Comparison of ENCODE assay signal across 7 mouse cellular contexts in the genomic region with DNA sequence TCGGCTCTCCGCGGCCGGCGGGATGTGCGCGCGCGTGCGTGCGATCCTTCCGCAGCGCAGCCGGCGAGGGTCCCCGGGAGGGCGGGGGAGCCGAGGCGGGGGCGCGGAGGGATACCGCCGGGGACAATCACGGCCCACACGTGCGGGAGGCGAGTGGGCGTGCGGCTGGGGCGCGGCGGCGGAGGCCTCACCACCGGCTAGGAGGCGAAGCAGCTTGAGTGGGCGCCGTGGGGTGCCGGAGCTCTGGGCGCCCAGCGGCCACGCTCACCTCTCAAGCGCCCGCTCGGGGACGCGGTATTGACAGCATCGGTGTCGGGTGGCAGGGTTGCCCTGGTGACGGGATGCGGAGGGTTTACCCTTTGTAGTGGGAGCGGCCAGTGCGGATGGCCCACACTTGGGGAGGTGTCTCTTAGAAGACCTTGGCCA. TPM values are rescaled to one million over a fixed set of nuclear protein-coding genes. Genes with fewer than 3 reads are reported as not detected.
A peak's percentile ranks its signal among the peaks of the same experiment; 100 is the strongest.
DNase-seq lines count a peak whose midpoint lies in the region; ATAC-seq and TF ChIP-seq lines count a peak whose summit lies in the region.

A gene (minus strand): TSS at position 320 of the 426 bp plus-strand sequence.

- H3K27ac ChIP-seq in intestine, postnatal 0 days (ENCODE audit: low read depth, low read length): peak within 1 kb of the TSS; percentile 62
- peak within 1 kb of the TSS; percentile 75 for H3K27ac ChIP-seq in limb, embryonic 11.5 days (replicated peaks; ENCODE audit: low read depth, low read length)
- peak within 1 kb of the TSS; percentile 100 for H3K27ac ChIP-seq in midbrain, embryonic 13.5 days

- peak; percentile 53 for DNase-seq in adrenal gland, adult 8-10 months
- peak; percentile 76 for DNase-seq in embryo, embryonic 11.5 days (ENCODE audit: low read depth, low spot score)
- DNase-seq in limb, embryonic 11.5 days (ENCODE audit: low spot score): peak; percentile 87
- peak; percentile 12 to 58 for DNase-seq in spleen, postnatal 10 days (ENCODE audit: low spot score in 2 of 2)

- WGBS in intestine, postnatal 0 days: under 1% methylated on average over 47 of the region's 52 CpGs
- WGBS in limb, embryonic 11.5 days: under 1% methylated on average over 39 of the region's 52 CpGs
- whole genome bisulfite sequencing in midbrain, embryonic 13.5 days: under 1% methylated on average over 40 of the region's 52 CpGs

- TF ChIP-seq CTCF in intestine, postnatal 0 days (IDR thresholded peaks at IDR 0.05; ENCODE audit: low read depth): no peak

- peak; percentile 54 for ATAC-seq in granulocyte monocyte progenitor cell, adult 5-6 weeks (replicated peaks; ENCODE audit: poor library complexity, severe bottlenecking)
- peak; percentile 66 for ATAC-seq in intestine, postnatal 0 days
- ATAC-seq in limb, embryonic 11.5 days (ENCODE audit: insufficient number of reproducible peaks, low FRiP score, low TSS enrichment, low read depth): peak; percentile 79
- ATAC-seq in midbrain, embryonic 13.5 days: peak; percentile 89

- peak within 1 kb of the TSS; percentile 95 for H3K4me3 ChIP-seq in intestine, postnatal 0 days (ENCODE audit: low read depth, low read length)
- peak within 1 kb of the TSS; percentile 95 for H3K4me3 ChIP-seq in limb, embryonic 11.5 days (ENCODE audit: low read depth, low read length)
- peak within 1 kb of the TSS; percentile 92 for H3K4me3 ChIP-seq in midbrain, embryonic 13.5 days (replicated peaks)

- H3K4me1 ChIP-seq in intestine, postnatal 0 days (replicated peaks; ENCODE audit: control insufficient read depth, insufficient read depth, low read length): no peaks in the 10 kb centered on the region
- peaks cover 4% of the 10 kb centered on the region; the same call in 1 of the 2 replicates for H3K4me1 ChIP-seq in limb, embryonic 11.5 days (ENCODE audit: control insufficient read depth, insufficient read depth, low read length)
- peaks cover 21% of the 10 kb centered on the region for H3K4me1 ChIP-seq in midbrain, embryonic 13.5 days (replicated peaks)

- H3K9ac ChIP-seq in intestine, postnatal 0 days (ENCODE audit: low read depth, low read length): peak within 1 kb of the TSS; percentile 72
- peak within 1 kb of the TSS; percentile 88 for H3K9ac ChIP-seq in limb, embryonic 11.5 days (ENCODE audit: low read length)
- H3K9ac ChIP-seq in midbrain, embryonic 13.5 days (replicated peaks): peak within 1 kb of the TSS; percentile 100

- peak within 1 kb of the TSS; percentile 99 for H3K4me2 ChIP-seq in intestine, postnatal 0 days (replicated peaks; ENCODE audit: low read depth)
- H3K4me2 ChIP-seq in limb, embryonic 11.5 days (ENCODE audit: low read depth, severe bottlenecking): peak within 1 kb of the TSS; percentile 59
- peak within 1 kb of the TSS; percentile 82 for H3K4me2 ChIP-seq in midbrain, embryonic 13.5 days (replicated peaks)

- no peaks in the 10 kb centered on the region for H3K27me3 ChIP-seq in intestine, postnatal 0 days (replicated peaks; ENCODE audit: control insufficient read depth, insufficient read depth, low read length)
- no peaks in the 10 kb centered on the region for H3K27me3 ChIP-seq in limb, embryonic 11.5 days (ENCODE audit: control insufficient read depth, insufficient read depth, low read length)
- no peaks in the 10 kb centered on the region for H3K27me3 ChIP-seq in midbrain, embryonic 13.5 days

- peaks cover under 1% of the 10 kb centered on the region; the same call in 1 of the 2 replicates for H3K36me3 ChIP-seq in intestine, postnatal 0 days (ENCODE audit: control insufficient read depth, insufficient read depth)
- H3K36me3 ChIP-seq in limb, embryonic 11.5 days (ENCODE audit: control insufficient read depth, insufficient read depth, low read length): peaks cover 3% of the 10 kb centered on the region; the same call in 1 of the 2 replicates
- H3K36me3 ChIP-seq in midbrain, embryonic 13.5 days: peaks cover 10% of the 10 kb centered on the region

- H3K9me3 ChIP-seq in intestine, postnatal 0 days (ENCODE audit: control insufficient read depth): no peaks in the 10 kb centered on the region
- no peaks in the 10 kb centered on the region for H3K9me3 ChIP-seq in limb, embryonic 11.5 days (ENCODE audit: control insufficient read depth, low read length)
- H3K9me3 ChIP-seq in midbrain, embryonic 13.5 days: no peaks in the 10 kb centered on the region

RNA-seq across cellular contexts. Expression of the gene that starts here (rescaled TPM):
- total RNA-seq in adrenal gland, adult 8-10 months (2022): 10 to 100 TPM; 47.6 to 57.7 (median 49.9) TPM
- not detected in 2 replicates for total RNA-seq in granulocyte monocyte progenitor cell, adult 5-6 weeks (2014; fragmentation: Nextera tagmentation)
- total RNA-seq in granulocyte monocyte progenitor cell, adult 5-6 weeks (2017): not detected in 2 replicates
- 41.5 and 41.9 TPM in 2 replicates for polyA plus RNA-seq in intestine, postnatal 0 days (2015; fragmentation: Nextera tagmentation; extraction: Ambion mirVana)
- 113 and 117 TPM in 2 replicates for polyA plus RNA-seq in limb, embryonic 11.5 days (2014; fragmentation: Nextera tagmentation; extraction: Ambion mirVana)
- 503 and 524 TPM in 2 replicates for polyA plus RNA-seq in midbrain, embryonic 13.5 days (2015; fragmentation: Nextera tagmentation; extraction: Ambion mirVana)

Comparison
In these comparisons a context has a peak if more than half of its experiments do, and no peak if none do; other contexts are left out.
1. Peak in every context shown above with its lines: DNase-seq, ATAC-seq, H3K4me3 ChIP-seq and H3K27ac ChIP-seq.
2. RNA of the gene that starts here (total RNA-seq): 47.6 to 57.7 TPM in adrenal gland, adult 8-10 months; not detected in granulocyte monocyte progenitor cell, adult 5-6 weeks; every median in the first group is over 10 times any median in the second.
3. Peak in ATAC-seq in granulocyte monocyte progenitor cell, adult 5-6 weeks; RNA of the gene not detected or under 1 TPM.
4. DNase-seq: peak in every context shown above with its lines; median percentile 87 in limb, embryonic 11.5 days; 76 in embryo, embryonic 11.5 days; 53 in adrenal gland, adult 8-10 months; 35 in spleen, postnatal 10 days.